Mouse (Mus musculus) CH12.LX (cell line): ENCODE measurements around the gene Nt5m. TPM values are rescaled to one million over a fixed set of nuclear protein-coding genes. Genes with fewer than 3 reads are reported as not detected.

ENCODE experiments used
- DNase-seq: peaks from one replicate; pipeline ENCODE4 v3.0.0-alpha.2; 2013; ENCODE audit errors: extremely low read depth
- H3K27ac ChIP-seq: 2 replicates; pipeline ENCODE4 v1.5.1; 2012; ENCODE audit warnings: low read depth, mild to moderate bottlenecking, control low read depth, moderate library complexity; ENCODE audit not compliant: insufficient read depth
- H3K27me3 ChIP-seq: replicated peaks from 2 replicates; pipeline ENCODE3; 2012; ENCODE audit warnings: inconsistent platforms
- H3K36me3 ChIP-seq, 2 experiments: replicated peaks in 1 of 2; 2 replicates each; pipeline versions ENCODE3 to v1.6.1; 2012; ENCODE audit warnings: inconsistent platforms in 1 of 2, low read length in 1 of 2, mild to moderate bottlenecking in 1 of 2, mixed read lengths in 1 of 2, moderate library complexity in 1 of 2; ENCODE audit not compliant: control insufficient read depth in 1 of 2, insufficient read depth in 1 of 2
- H3K4me1 ChIP-seq, 2 experiments: 2 replicates each; pipeline ENCODE4 v1.6.1; 2012; ENCODE audit warnings: inconsistent platforms in 1 of 2, moderate library complexity in 1 of 2; ENCODE audit not compliant: insufficient read depth in 2 of 2, control insufficient read depth in 1 of 2
- H3K4me2 ChIP-seq: 2 replicates; pipeline ENCODE4 v1.6.1; 2012; ENCODE audit warnings: low read depth, mild to moderate bottlenecking, control low read depth; ENCODE audit not compliant: poor library complexity, insufficient read depth, severe bottlenecking
- H3K4me3 ChIP-seq, 3 experiments: fragments of 150-350 bp in 1 of 3; sonication (generic) in 1 of 3; replicated peaks in 1 of 3; 2 replicates each; pipeline versions ENCODE3 to v1.5.1; 2011 to 2012; ENCODE audit warnings: low read depth in 2 of 3, low read length in 2 of 3, mild to moderate bottlenecking in 2 of 3, moderate library complexity in 2 of 3, control low read depth in 1 of 3, improper control_type of control experiment in 1 of 3, inconsistent platforms in 1 of 3, mixed read lengths in 1 of 3; ENCODE audit not compliant: poor library complexity in 1 of 3
- H3K79me2 ChIP-seq: replicated peaks from 2 replicates; pipeline ENCODE4 v1.6.1; 2012; ENCODE audit warnings: mild to moderate bottlenecking, moderate library complexity; ENCODE audit not compliant: control insufficient read depth, poor library complexity, insufficient read depth, severe bottlenecking; ENCODE audit errors: extremely low read depth
- H3K9ac ChIP-seq: 2 replicates; pipeline ENCODE4 v1.6.1; 2012; ENCODE audit warnings: low read depth, mild to moderate bottlenecking, control low read depth, moderate library complexity; ENCODE audit not compliant: insufficient read depth
- H3K9me3 ChIP-seq: replicated peaks from 2 replicates; pipeline ENCODE3; 2012; ENCODE audit warnings: low read length, inconsistent platforms, mixed read lengths
- BHLHE40 ChIP-seq: IDR thresholded peaks from 2 replicates; pipeline ENCODE4 v1.6.1; 2011; ENCODE audit warnings: mild to moderate bottlenecking, low read depth, low read length, improper control_type of control experiment
- CHD1 ChIP-seq: IDR thresholded peaks from 2 replicates; pipeline ENCODE4 v1.6.1; 2012; ENCODE audit warnings: low read depth, low read length, improper control_type of control experiment, inconsistent platforms
- CHD2 ChIP-seq: IDR thresholded peaks from 2 replicates; pipeline ENCODE4 v1.6.1; 2011; ENCODE audit warnings: low read length, improper control_type of control experiment
- CTCF ChIP-seq, 2 experiments: IDR thresholded peaks in 1 of 2; conservative IDR thresholded peaks in 1 of 2; 2 replicates each; pipeline ENCODE4 v1.5.1; 2011 to 2012; ENCODE audit warnings: low read depth in 2 of 2, low read length in 2 of 2, improper control_type of control experiment in 1 of 2, inconsistent platforms in 1 of 2, mild to moderate bottlenecking in 1 of 2, moderate library complexity in 1 of 2
- E2F4 ChIP-seq: IDR thresholded peaks from 2 replicates; pipeline ENCODE4 v1.6.1; 2011; ENCODE audit warnings: low read depth, low read length, improper control_type of control experiment; ENCODE audit not compliant: insufficient replicate concordance
- ELF1 ChIP-seq: IDR thresholded peaks from 2 replicates; pipeline ENCODE4 v1.6.1; 2014; ENCODE audit warnings: low read depth, mild to moderate bottlenecking, inconsistent platforms, low read length, improper control_type of control experiment
- EP300 ChIP-seq: IDR thresholded peaks from 2 replicates; pipeline ENCODE4 v1.6.1; 2011; ENCODE audit warnings: low read length, improper control_type of control experiment
- ETS1 ChIP-seq: conservative IDR thresholded peaks from 2 replicates; pipeline ENCODE4 v1.6.1; 2012; ENCODE audit warnings: low read depth, mild to moderate bottlenecking, inconsistent platforms, low read length, improper control_type of control experiment, moderate library complexity
- GABPA ChIP-seq: IDR thresholded peaks from 2 replicates; pipeline ENCODE4 v1.6.1; 2012; ENCODE audit warnings: low read depth, low read length, improper control_type of control experiment, inconsistent platforms; ENCODE audit not compliant: insufficient replicate concordance
- HCFC1 ChIP-seq: IDR thresholded peaks from 2 replicates; pipeline ENCODE4 v1.6.1; 2012; ENCODE audit warnings: low read depth, mild to moderate bottlenecking, inconsistent platforms, low read length, improper control_type of control experiment
- IRF4 ChIP-seq: IDR thresholded peaks from 2 replicates; pipeline ENCODE4 v1.6.1; 2014; ENCODE audit warnings: low read depth, mild to moderate bottlenecking, inconsistent platforms, low read length, improper control_type of control experiment
- JUN ChIP-seq: IDR thresholded peaks from 2 replicates; pipeline ENCODE4 v1.6.1; 2011; ENCODE audit warnings: low read depth, mild to moderate bottlenecking, low read length, improper control_type of control experiment, moderate library complexity; ENCODE audit not compliant: insufficient read depth
- JUND ChIP-seq: conservative IDR thresholded peaks from 2 replicates; pipeline ENCODE4 v1.6.1; 2011; ENCODE audit warnings: low read depth, low read length, improper control_type of control experiment
- KAT2A ChIP-seq: IDR thresholded peaks from 2 replicates; pipeline ENCODE4 v1.6.1; 2012; ENCODE audit warnings: low read length, improper control_type of control experiment, inconsistent platforms; ENCODE audit not compliant: insufficient replicate concordance
- MAFK ChIP-seq: IDR thresholded peaks from 2 replicates; pipeline ENCODE4 v1.6.1; 2011; ENCODE audit warnings: low read length, improper control_type of control experiment; ENCODE audit not compliant: insufficient replicate concordance
- MAX ChIP-seq: IDR thresholded peaks from 2 replicates; pipeline ENCODE4 v1.6.1; 2011; ENCODE audit warnings: low read length, improper control_type of control experiment
- MAZ ChIP-seq: IDR thresholded peaks from 2 replicates; pipeline ENCODE4 v1.6.1; 2012; ENCODE audit warnings: low read depth, mild to moderate bottlenecking, inconsistent platforms, low read length, improper control_type of control experiment, moderate library complexity
- MEF2A ChIP-seq: IDR thresholded peaks from 2 replicates; pipeline ENCODE4 v1.6.1; 2014; ENCODE audit warnings: low read depth, mild to moderate bottlenecking, inconsistent platforms, low read length, improper control_type of control experiment, borderline replicate concordance
- MXI1 ChIP-seq: IDR thresholded peaks from 2 replicates; pipeline ENCODE4 v1.6.1; 2011; ENCODE audit warnings: mild to moderate bottlenecking, low read depth, low read length, improper control_type of control experiment
- MYC ChIP-seq: IDR thresholded peaks from 2 replicates; pipeline ENCODE4 v1.6.1; 2011; ENCODE audit warnings: low read depth, mild to moderate bottlenecking, improper control_type of control experiment, low read length
- NELFE ChIP-seq: IDR thresholded peaks from 2 replicates; pipeline ENCODE4 v1.6.1; 2011; ENCODE audit warnings: low read depth, low read length, improper control_type of control experiment
- NRF1 ChIP-seq: IDR thresholded peaks from 2 replicates; pipeline ENCODE4 v1.6.1; 2014; ENCODE audit warnings: low read depth, mild to moderate bottlenecking, inconsistent platforms, low read length, improper control_type of control experiment, moderate library complexity
- PAX5 ChIP-seq: IDR thresholded peaks from 2 replicates; pipeline ENCODE4 v1.6.1; 2012; ENCODE audit warnings: low read length, inconsistent platforms, mixed read lengths
- POLR2A ChIP-seq: IDR thresholded peaks from 2 replicates; pipeline ENCODE4 v1.6.1; 2011; ENCODE audit warnings: low read depth, mild to moderate bottlenecking, improper control_type of control experiment, low read length
- POLR2AphosphoS2 ChIP-seq: IDR thresholded peaks from 2 replicates; pipeline ENCODE4 v1.6.1; 2011; ENCODE audit warnings: low read depth, low read length, improper control_type of control experiment
- RAD21 ChIP-seq: IDR thresholded peaks from 2 replicates; pipeline ENCODE4 v1.6.1; 2011; ENCODE audit warnings: low read depth, mild to moderate bottlenecking, low read length, improper control_type of control experiment, moderate library complexity
- RCOR1 ChIP-seq: conservative IDR thresholded peaks from 2 replicates; pipeline ENCODE4 v1.6.1; 2012; ENCODE audit warnings: low read depth, mild to moderate bottlenecking, inconsistent platforms, low read length, improper control_type of control experiment
- SIN3A ChIP-seq: IDR thresholded peaks from 2 replicates; pipeline ENCODE4 v1.6.1; 2012; ENCODE audit warnings: low read length, improper control_type of control experiment, inconsistent platforms
- SMC3 ChIP-seq: IDR thresholded peaks from 2 replicates; pipeline ENCODE4 v1.6.1; 2011; ENCODE audit warnings: low read depth, low read length, improper control_type of control experiment
- TBP ChIP-seq: conservative IDR thresholded peaks from 2 replicates; pipeline ENCODE4 v1.6.1; 2011; ENCODE audit warnings: low read depth, low read length, improper control_type of control experiment
- TCF12 ChIP-seq: IDR thresholded peaks from 2 replicates; pipeline ENCODE4 v1.6.1; 2014; ENCODE audit warnings: low read depth, mild to moderate bottlenecking, inconsistent platforms, low read length, improper control_type of control experiment
- UBTF ChIP-seq: IDR thresholded peaks from 2 replicates; pipeline ENCODE4 v1.6.1; 2012; ENCODE audit warnings: low read depth, mild to moderate bottlenecking, inconsistent platforms, low read length, improper control_type of control experiment, moderate library complexity
- USF1 ChIP-seq: IDR thresholded peaks from 2 replicates; pipeline ENCODE4 v1.6.1; 2014; ENCODE audit warnings: low read depth, mild to moderate bottlenecking, inconsistent platforms, low read length, improper control_type of control experiment
- USF2 ChIP-seq: conservative IDR thresholded peaks from 2 replicates; pipeline ENCODE4 v1.6.1; 2011; ENCODE audit warnings: low read depth, low read length, improper control_type of control experiment
- ZC3H11A ChIP-seq: IDR thresholded peaks from 2 replicates; pipeline ENCODE4 v1.6.1; 2012; ENCODE audit warnings: low read depth, mild to moderate bottlenecking, inconsistent platforms, low read length, improper control_type of control experiment
- ZKSCAN1 ChIP-seq: IDR thresholded peaks from 2 replicates; pipeline ENCODE4 v1.6.1; 2012; ENCODE audit warnings: low read depth, inconsistent platforms, low read length, improper control_type of control experiment, borderline replicate concordance
- ZMIZ1 ChIP-seq: IDR thresholded peaks from 2 replicates; pipeline ENCODE4 v1.6.1; 2012; ENCODE audit warnings: low read depth, mild to moderate bottlenecking, inconsistent platforms, low read length, improper control_type of control experiment
- ZNF384 ChIP-seq: IDR thresholded peaks from 2 replicates; pipeline ENCODE4 v1.6.1; 2012; ENCODE audit warnings: low read depth, low read length, improper control_type of control experiment, inconsistent platforms
- dilution Hi-C: fragments of 300-500 bp; cut with MboI; formaldehyde crosslinking; loops from 2 replicates; pipeline ENCODE4 v1.14.3; 2020; ENCODE audit warnings: low sequenced_read_pairs; ENCODE audit not compliant: extremely low pct_unique_long_range_greater_than_20kb, extremely low pct_ligation_motif_present
- in situ Hi-C: fragments of 300-500 bp; cut with MboI; formaldehyde crosslinking; loops from 3 replicates; pipeline ENCODE4 v1.14.3; 2019; ENCODE audit warnings: low sequenced_read_pairs, low pct_ligation_motif_present, low pct_unique_long_range_greater_than_20kb, mixed read lengths
- polyA plus RNA-seq: library from polyadenylated mRNA; unstranded; fragments of >175 nt; gene quantifications from 2 replicates; pipeline ENCODE4 v1.2.1, GENCODE M21; 2012; ENCODE audit warnings: low read depth; ENCODE audit not compliant: insufficient read length
- total RNA-seq, 2 experiments: library from RNA; depleted of rRNA; stranded (reverse); fragments of 300-350 nt in 1 of 2; fragments of >200 nt in 1 of 2; gene quantifications; 2 replicates each; pipeline ENCODE4 v1.2.3; 2012 to 2014

Gene Nt5m
- total and polyA plus RNA-seq, 3 experiments, result 22.3 to 25.7 (median 24.3) TPM

GRCm38 (mm10) chr11:59809670-59810474 is 29.4 kb upstream of the Nt5m start, which contains the start of gene Flcn:
TSS of gene Flcn (minus strand) at chr11:59810016.
- dilution Hi-C loops, result no loop called here
- Histone ChIP-seq H3K36me3 (peaks cover 28 to 36% of the 10 kb centered on the region in 2 experiments), H3K4me3 (peak within 1 kb of the TSS; percentile 67 to 96 (median 92)), H3K9me3 (no peaks in the 10 kb centered on the region), H3K79me2 (peaks cover 16% of the 10 kb centered on the region), H3K9ac (peak within 1 kb of the TSS; percentile 97), H3K27me3 (no peaks in the 10 kb centered on the region), H3K4me2 (peak within 1 kb of the TSS; percentile 89), H3K27ac (peak within 1 kb of the TSS; percentile 94), H3K4me1 (peaks cover 9 to 54% of the 10 kb centered on the region in 2 experiments)
- in situ Hi-C loops, result no loop called here
- DNase-seq, result peak; percentile 92
- TF ChIP-seq RAD21, result no peak
- TF ChIP-seq EP300, result no peak
- no peak for TF ChIP-seq USF2
- TF ChIP-seq RCOR1, result peak; percentile 87; the same call in 1 of the 2 replicates
- TF ChIP-seq ZC3H11A, result no peak
- peak; percentile 98 for TF ChIP-seq NELFE
- TF ChIP-seq POLR2A, result peak; percentile 93
- no peak for TF ChIP-seq MXI1
- TF ChIP-seq GABPA, result no peak
- peak; percentile 12 for TF ChIP-seq IRF4
- peak; percentile 100 for TF ChIP-seq CHD1
- TF ChIP-seq E2F4, result 0 out of 2 replicates have a peak, but pooled peaks have one; percentile 20
- no peak for TF ChIP-seq MAFK
- TF ChIP-seq SMC3, result no peak
- TF ChIP-seq TCF12, result peak; percentile 96
- TF ChIP-seq KAT2A, result 0 out of 2 replicates have a peak, but pooled peaks have one; percentile 43
- TF ChIP-seq POLR2AphosphoS2, result peak; percentile 95
- TF ChIP-seq NRF1, result peak; percentile 90
- peak; percentile 60 for TF ChIP-seq MEF2A
- peak; percentile 63 for TF ChIP-seq MAX
- TF ChIP-seq HCFC1, result peak; percentile 77
- no peak for TF ChIP-seq ZNF384
- peak; percentile 86; the same call in 1 of the 2 replicates for TF ChIP-seq MYC
- peak; percentile 98 for TF ChIP-seq SIN3A
- no peak for TF ChIP-seq JUN
- peak; percentile 95 for TF ChIP-seq TBP
- TF ChIP-seq PAX5, result no peak
- TF ChIP-seq UBTF, result peak; percentile 60; the same call in 1 of the 2 replicates
- TF ChIP-seq BHLHE40, result peak; percentile 69
- peak; percentile 26; the same call in 1 of the 2 replicates for TF ChIP-seq ELF1
- TF ChIP-seq MAZ, result peak; percentile 97
- TF ChIP-seq CTCF (conservative IDR thresholded peaks at IDR 0.05 in 1 of 2, IDR thresholded peaks at IDR 0.05 in 1 of 2; ENCODE audit: low read depth in 2 of 2, low read length in 2 of 2), result no peak
- peak; percentile 38 for TF ChIP-seq USF1
- no peak for TF ChIP-seq ETS1
- TF ChIP-seq CHD2, result no peak
- peak; percentile 96 for TF ChIP-seq ZMIZ1
- peak; percentile 34; the same call in 1 of the 2 replicates for TF ChIP-seq JUND
- no peak for TF ChIP-seq ZKSCAN1
